Mouse (Mus musculus) CD4-positive helper T cell, adult 2 months (primary cell): ENCODE data around the gene Klk8.

Experiments used
- DNase-seq: peaks from one replicate; pipeline ENCODE4 v3.0.0-alpha.2; 2012; ENCODE audit warnings: low read depth, missing footprints, low spot score

The Klk8 gene

GRCm38 (mm10) chr7:43791591-43791990 lies 5.8 kb upstream of the Klk8 start, which contains the start of gene Klk9:
Gene Klk9 (plus strand): TSS chr7:43791891.
- no peak for DNase-seq

DNA sequence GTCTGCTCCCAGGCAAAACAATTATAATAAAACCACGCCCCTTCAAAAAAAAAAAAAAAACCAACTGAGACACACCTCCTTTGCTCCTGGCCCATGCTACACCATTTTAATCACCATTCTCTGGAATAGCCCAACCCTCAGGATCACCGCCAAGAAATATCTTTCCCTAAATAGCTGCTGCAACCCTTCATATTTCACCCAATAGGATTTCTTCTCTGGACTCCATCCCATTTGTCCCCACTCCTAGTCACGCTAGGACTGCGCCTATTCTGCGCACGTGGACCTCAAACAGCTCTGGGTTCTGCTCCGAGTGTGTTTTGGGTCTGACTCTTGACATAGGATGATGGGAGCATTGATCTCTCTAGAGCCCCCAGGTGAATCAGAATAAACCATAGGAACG lies 1.0 kb upstream of the Klk8 start:
- no peak for DNase-seq

DNA sequence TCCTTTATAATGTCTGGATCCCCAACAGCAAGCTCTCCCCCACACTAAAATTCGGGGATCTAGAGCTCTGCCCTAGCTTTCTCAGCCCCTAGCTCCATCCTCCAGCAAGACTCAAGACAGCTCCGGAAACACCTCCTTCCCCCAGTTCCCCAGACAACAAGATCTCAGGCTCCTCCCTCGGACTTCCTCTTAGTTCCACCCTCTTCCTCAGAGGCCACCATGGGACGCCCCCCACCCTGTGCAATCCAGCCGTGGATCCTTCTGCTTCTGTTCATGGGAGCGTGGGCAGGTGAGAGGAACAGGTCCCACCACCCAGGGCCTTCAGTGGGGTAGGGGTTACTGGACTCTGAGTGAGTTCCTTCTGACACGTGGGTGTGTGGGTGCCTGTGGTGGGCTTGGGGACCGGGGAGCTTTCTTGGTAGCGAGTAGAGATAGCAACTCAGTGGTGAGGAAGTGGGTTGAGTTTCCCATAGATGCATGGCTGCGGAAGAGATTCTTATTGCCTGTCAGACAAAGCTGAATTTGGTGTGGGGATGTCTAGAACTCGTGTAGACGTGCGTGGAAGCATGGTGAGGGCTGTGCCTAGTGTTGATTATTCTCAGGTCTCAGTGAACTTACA lies 576 bp downstream of the Klk8 start:
- DNase-seq = peak; percentile 70

GRCm38 (mm10) chr7:43799876-43800275 lies 2.5 kb downstream of the Klk8 start:
- DNase-seq = no peak

DNA sequence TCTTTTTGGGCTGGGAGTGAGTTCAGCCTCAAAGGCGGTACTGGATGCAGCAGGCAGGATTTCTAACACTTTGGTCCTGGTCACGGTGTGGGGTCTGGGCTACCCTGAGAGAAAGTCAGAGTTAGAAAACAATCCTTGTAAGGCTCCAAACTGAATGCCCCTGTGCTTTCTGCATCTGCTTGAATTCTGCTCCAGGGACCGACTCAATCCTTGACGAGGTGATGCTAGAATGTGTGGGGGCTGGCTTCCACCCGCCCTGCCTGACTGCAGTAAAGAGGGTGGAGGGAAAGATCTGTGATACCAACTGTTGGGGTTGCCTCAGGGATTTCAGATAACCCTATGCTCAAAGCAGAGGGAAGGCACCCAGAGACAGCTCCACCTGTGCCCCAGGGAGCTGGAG lies 13.6 kb downstream of the Klk8 start, which contains the start of gene Klk7:
TSS of gene Klk7 (plus strand) at position 301 of the 400 bp plus-strand sequence.
- no peak for DNase-seq

DNA sequence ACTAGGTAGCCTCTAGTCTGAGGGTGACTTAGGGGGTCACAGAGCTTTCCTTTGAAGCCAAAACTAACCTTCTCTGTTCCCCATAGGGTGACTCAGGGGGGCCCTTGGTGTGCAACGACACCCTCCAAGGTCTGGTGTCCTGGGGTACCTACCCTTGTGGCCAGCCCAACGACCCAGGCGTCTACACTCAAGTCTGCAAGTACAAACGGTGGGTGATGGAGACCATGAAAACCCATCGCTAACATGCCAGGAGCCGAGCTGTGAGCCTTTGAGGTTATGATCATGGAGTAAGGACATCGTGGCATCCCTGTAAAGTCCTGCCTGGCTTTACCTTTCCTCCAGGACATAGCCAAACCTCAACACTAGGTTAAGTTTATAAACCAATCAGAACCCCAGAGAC lies 17.8 kb downstream of the Klk8 start:
- no peak for DNase-seq

DNA sequence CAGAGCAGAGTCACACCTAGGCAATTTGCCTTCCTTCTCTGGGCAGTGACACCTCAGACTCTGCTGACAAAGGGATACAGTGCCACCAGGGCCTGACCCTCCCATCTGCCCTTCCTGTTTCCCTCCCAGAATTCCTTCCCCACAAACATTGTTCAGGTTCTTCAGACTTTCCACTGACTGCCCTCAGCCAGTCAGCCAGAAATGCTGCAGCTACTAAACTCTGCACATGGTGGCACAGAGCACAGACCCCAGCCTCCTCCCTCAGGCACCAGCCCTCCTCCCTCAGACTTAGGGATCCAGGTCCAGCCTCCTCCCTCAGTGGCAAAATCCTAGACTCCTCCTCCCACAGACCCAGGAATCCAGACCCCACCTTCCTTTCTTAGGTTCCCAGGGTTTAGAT lies 19.4 kb downstream of the Klk8 start:
- no peak for DNase-seq

DNA sequence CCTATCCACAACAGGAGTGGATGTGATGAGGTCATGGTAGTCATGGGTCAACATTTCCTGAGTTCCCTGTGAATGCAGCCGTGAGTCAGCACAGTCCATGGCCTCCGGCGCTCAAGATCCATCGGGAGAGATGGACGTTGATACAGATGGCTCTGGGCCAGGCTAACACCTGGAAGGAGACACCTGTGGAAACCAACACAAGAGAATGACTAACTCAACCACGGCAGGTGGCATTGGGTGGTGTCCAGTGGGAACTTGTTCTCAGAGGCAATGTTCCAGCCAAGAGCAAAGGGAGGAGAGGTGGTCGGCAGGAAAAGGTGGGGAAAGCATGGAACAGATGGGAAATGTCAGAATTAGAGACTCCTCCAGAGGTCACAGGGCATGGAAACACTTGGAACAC lies 24.2 kb downstream of the Klk8 start:
- no peak for DNase-seq

DNA sequence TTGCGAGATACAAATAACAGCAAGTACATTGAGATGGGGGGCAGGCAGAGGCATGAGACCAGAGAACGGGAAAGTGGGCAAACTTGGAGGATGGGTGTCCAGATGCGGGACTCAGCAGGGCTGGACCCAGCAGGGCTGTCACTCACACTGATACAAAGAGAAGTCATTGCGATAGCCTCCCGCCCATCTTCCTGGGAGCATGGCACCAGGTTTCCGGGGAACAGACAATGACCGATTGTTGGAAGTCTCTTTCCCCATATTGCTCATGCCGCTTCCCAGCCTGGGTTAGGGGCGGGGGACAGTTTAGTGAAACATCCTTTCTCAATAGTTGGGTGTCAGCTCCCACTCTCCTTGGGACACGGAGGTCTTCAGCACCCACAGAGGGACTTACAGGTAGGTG lies 26.8 kb downstream of the Klk8 start, which contains the start of gene Klk6:
TSS of gene Klk6 (plus strand) at position 301 of the 400 bp plus-strand sequence.
- DNase-seq = no peak

- no peak for DNase-seq
Observed at GRCm38 (mm10) chr7:43826056-43826455, 28.7 kb downstream of the Klk8 start.

DNA sequence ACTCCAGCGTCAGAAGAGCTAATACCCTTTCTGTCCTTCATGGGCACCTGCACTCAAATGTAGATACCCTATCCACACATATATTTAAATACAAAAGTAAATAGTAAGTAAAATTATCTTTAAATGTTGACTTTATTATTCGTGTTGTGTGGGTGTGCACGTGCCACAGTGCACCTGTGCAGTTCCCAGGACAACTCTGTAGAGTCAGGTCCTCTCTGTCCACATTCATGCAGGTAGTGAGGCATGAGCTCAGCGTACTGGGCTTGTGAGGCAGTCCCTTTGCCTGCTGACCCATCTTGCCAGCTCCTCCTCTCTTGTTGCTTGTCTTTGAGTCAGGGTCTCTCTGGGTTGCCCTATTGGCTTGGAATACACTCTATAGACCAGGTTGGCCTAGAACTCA lies 30.3 kb downstream of the Klk8 start:
- no peak for DNase-seq

- no peak for DNase-seq
Observed at GRCm38 (mm10) chr7:43829006-43829405, 31.6 kb downstream of the Klk8 start.

DNA sequence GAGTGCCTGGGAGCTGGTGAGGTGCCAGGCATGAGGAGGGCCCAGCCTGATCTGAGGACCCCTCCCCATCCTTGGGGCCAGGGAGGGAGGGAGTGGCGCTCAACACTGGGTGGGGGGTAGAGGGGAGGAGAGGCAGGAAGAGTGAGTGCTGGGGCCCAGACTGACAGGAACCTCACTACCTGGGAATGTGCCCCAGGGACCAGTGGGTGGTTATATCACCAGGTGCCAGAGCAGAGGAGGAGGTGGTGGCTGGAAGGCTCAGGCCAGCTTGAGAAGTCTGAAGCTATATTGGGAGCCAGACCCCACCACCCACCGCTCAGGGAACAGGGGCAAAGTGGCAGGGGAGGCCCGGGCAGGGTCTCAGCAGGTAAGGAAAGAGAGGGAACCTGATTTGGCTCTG lies 44.3 kb downstream of the Klk8 start, which contains the start of gene Klk5:
TSS of gene Klk5 (plus strand) at position 271 of the 400 bp plus-strand sequence.
- no peak for DNase-seq

- DNase-seq = no peak
Observed at GRCm38 (mm10) chr7:43843801-43844200, 46.4 kb downstream of the Klk8 start.

DNA sequence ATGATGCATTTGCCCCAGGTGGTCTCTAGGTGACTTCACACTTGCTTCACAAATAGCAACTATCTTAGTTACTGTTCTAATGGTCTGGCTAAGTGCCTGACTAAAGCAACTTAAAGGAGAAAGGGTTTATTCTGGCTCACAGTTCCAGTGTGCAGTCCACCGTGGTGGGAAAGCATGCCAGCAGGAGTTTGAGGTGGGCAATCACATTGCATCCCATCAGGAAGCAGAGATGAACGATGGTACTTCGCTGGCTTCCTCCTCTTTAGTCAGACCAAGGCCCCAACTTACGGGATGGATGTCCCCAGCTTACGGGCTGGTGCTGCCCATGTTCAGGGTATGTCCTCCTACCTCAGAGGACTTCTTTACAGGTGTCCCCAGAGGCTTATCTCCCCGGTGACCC lies 54.2 kb downstream of the Klk8 start:
- DNase-seq = no peak
